Mouse (Mus musculus) splenic B cell, adult 2 months (primary cell): Measurements from ENCODE around the gene Plekhj1.
"Not testable (repeated sequence)": the region's sequence is repeated elsewhere in the genome, so short reads cannot be mapped to it uniquely, and the experiment has no call there.

ENCODE experiments used
- DNase-seq: peaks from one replicate; pipeline ENCODE4 v3.0.0-alpha.2; 2011; ENCODE audit warnings: low read depth, low spot score
- H3K27me3 ChIP-seq: 2 replicates; pipeline ENCODE4 v1.6.1; 2012; ENCODE audit warnings: mild to moderate bottlenecking, low read length, moderate library complexity, mixed read lengths; ENCODE audit not compliant: control insufficient read depth, poor library complexity, insufficient read depth, severe bottlenecking
- H3K36me3 ChIP-seq: 2 replicates; pipeline ENCODE4 v1.6.1; 2012; ENCODE audit warnings: mild to moderate bottlenecking, low read length, moderate library complexity, mixed read lengths; ENCODE audit not compliant: control insufficient read depth, poor library complexity, insufficient read depth, severe bottlenecking

Gene Plekhj1

DNA sequence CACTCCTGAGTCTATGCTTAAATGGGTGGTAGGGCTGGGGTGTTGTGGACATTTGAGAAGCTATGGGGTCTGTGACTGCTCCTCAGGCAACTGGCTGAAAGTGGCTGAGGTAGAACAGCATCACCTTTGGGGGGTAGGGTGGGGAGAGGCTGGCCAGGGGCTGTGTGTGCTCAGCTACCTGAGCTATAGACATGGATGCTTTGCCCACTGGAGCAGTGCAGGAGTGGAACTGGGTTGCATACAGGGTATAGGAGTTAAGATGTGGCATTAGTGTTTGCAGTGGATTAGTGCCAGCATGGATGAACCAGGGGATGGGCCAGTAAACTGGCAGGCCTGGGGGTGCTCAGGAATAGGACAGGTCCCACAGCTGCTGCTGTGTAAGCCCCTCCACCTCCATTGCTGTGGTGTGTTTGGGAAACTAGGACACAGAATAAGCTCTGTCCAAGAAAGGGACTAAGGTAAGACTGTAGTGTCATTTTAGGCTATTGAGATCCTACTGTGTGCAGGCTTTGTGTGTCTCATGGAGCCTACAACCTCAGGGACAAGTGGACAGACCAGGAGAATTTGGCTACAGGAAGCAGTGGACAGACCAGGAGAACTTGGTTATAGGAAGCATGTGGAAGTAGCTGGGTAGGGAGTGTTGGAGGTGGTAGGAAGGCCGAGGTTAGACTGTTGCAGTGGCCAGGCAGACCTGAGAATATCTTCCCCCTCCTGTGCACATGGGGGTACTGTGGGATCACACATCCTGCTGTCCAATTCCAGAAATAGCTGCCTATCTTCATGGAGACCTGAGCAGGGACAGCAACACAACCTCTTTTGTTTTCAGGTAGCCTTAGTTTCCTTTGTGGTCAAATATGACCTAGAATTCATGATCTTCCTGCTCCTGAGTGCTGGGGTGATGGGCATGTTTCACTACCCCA, 31.2 kb upstream of the Plekhj1 start:
- no peak for DNase-seq
- Histone ChIP-seq H3K27me3 (no peaks in the 10 kb centered on the region), H3K36me3 (peaks cover 2% of the 10 kb centered on the region; the same call in 1 of the 2 replicates)

DNA sequence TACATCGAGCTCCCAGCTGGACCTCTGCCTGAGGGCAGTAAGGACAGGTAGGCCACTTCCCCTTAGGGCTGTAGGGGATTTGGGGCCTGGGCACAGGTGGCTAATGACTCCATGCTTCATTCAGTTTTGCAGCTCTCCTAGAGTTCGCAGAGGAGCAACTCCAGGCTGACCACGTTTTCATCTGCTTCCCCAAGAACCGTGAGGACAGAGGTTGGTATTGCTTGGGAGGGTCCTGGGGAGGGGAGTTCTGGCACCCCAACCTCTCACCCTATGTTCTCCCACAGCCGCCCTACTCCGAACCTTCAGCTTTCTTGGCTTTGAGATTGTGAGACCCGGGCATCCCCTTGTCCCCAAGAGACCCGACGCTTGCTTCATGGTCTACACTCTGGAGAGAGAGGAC, 30.2 kb upstream of the Plekhj1 start:
- not testable (repeated sequence) for DNase-seq, H3K27me3 ChIP-seq, H3K36me3 ChIP-seq

DNA sequence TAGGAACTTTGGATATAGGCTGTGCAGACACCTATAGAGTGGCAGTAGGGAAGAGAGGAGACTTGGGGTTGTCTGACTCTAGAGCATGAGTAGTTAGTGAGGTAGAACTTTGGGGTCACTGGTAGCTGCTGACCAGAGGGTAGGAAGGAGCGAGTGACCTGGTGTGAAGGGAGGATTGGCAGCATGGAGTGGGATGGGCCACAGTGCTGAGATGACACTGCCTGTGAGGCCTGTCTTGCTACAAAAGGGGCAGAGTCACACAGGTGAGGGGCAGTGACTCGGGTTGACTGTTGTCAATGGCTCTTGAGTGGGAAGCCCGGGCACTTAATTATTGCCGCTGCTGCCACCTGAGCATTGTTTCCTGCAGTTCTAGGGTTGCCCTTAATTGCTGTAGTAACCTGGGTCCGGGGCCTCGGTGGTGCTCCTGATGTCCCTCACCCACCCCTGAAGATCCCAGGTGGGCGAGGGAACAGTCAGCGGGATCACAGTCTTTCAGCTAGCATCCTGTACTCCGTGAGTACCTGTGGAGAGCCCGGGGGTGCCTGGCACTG, 29.5 kb upstream of the Plekhj1 start:
- peaks cover 2% of the 10 kb centered on the region; the same call in 1 of the 2 replicates for H3K36me3 ChIP-seq
- DNase-seq = no peak
- no peaks in the 10 kb centered on the region for H3K27me3 ChIP-seq

DNA sequence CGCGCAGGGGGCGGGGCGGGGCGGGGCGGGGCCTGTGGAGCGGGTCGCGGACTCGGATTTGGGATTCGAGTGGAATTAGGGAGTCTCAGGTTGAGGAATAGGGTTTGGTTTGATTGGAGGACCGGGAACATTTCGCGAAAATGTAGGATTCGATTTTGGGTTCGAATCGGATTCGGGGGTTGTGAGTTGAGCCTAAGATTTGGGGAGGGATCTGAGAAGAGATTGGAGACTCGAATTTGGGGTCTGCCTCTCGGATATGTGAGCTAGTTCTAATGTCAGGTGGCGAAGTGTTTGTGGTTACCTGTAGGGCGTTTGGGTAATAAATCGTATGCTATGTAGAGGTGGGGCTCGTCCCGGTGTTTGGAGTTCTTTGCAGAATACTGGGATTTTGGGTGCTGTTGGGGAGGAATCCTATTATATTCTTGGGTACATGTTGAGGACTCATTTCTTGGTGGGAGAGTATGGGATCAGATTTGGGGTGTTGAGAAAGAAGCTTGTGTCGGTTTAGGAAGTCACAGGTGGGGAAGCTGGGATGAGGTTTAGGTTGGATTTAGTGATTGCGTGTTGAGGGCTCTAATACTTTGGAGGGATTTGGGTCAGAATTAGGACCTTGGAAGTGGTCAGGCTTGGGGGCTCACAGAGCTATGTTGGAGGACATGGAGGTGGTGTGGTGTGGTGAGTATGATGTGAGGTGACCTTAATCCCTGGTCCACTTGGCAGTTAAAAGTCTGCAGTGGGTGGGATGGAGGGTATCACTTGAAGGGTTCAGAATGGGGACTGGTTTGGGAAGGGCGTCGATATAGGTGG, 28.8 kb upstream of the Plekhj1 start:
- peaks cover 2% of the 10 kb centered on the region; the same call in 1 of the 2 replicates for H3K36me3 ChIP-seq
- no peaks in the 10 kb centered on the region for H3K27me3 ChIP-seq
- no peak for DNase-seq

DNA sequence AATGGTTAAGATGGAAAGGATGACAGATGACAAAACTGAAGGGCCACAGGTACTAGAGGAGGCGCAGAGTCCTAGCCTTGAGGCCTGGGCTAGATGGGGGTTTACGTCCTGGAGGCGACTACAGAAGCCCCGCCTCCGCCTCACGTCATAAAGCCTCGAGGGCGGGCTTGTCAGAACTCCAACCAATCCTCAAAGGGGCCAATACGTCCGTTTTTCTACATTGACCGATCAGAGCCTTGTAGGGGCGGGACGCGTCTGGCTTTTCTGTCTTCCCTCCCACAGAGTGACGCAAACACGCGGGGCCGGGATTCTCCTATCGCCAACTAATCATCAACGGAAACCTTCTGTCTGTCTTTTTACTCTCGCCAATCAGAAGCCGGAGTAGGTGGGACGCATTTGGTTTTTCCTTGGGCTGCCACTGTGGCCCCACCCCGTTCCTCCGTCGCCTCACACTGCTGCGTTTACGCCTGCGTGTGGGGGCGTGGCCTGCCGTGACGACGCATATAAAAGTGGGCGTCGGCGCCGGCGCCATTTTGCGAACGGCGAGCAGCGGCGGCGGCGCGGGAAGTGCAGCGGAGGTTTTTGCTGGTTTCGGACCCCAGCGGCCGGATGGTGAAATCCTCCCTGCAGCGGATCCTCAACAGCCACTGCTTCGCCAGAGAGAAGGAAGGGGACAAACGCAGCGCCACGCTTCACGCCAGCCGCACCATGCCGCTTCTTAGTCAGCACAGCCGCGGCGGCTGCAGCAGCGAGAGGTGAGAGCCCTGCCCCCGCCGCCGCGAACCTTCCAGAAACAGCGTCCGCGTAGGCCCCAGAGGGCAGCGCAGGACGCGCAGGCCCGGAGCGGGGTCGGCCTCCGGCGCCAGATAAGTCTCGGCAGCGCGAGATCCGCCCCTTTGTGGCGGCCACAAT, 28.0 kb upstream of the Plekhj1 start, which contains the start of gene Oaz1:
TSS of gene Oaz1 (plus strand) at position 506 of the 912 bp plus-strand sequence.
- peak; percentile 99 for DNase-seq
- H3K36me3 ChIP-seq = peaks cover 2% of the 10 kb centered on the region; the same call in 1 of the 2 replicates
- H3K27me3 ChIP-seq = no peaks in the 10 kb centered on the region

DNA sequence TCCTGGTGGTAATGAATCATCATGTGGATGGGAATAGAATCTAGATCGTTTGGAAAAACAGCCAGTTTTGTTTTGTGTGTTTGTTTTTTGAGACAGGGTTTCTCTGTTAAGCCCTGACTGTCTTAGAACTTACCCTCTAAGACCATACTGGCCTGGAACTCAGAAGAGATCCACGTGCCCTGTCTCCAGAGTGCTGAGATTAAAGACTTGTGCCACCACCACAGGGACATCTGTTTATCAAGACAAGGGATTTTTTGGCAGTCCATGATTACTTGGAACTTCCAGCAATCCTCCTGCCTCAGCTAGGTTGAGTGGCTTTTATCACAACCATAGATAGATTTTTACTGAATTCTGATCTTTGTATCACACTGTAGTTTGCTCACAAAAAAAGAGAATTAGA, 26.4 kb upstream of the Plekhj1 start:
- Histone ChIP-seq H3K27me3 (no peaks in the 10 kb centered on the region), H3K36me3 (peaks cover 2% of the 10 kb centered on the region; the same call in 1 of the 2 replicates)
- DNase-seq = no peak

DNA sequence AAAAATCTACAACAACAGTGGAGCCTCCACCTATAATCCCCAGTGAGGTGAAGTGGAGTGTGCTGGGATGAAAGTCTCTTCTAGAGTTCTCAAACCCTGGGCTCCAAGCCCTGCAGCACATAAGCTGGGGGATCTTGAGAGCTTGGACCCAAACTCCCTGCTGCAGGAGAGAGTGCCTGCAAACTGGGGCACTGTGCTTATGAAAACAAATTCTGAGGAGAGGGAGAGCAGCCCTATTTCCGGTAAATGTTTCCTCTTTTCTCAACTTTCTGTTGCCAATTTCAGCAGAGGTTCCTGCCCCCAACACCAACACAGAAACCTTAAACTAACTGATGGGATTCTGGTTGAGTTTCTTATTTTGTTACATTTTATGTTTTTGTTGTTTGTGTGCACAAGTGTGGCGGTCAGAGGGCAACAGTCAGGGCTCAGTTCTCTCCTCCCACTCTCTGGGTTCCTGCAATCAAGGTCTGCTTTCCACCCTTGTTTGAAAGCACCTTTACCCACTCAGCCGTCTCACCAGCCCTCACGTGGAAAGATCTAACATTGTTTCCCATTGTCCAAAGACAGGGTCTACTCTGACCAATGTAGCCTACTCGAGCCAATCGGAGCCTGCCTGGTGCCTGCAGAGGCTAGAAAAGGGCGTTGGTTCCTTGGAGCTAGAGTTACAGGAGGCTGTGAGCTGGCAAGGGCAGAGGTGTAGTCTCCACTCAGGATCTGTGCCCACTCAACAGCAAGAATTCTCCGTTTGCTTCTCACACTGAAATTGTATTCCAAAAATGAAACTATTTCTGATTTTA, 25.6 kb upstream of the Plekhj1 start:
- peak; percentile 57 for DNase-seq
- H3K36me3 ChIP-seq = no peaks in the 10 kb centered on the region
- H3K27me3 ChIP-seq = no peaks in the 10 kb centered on the region

DNA sequence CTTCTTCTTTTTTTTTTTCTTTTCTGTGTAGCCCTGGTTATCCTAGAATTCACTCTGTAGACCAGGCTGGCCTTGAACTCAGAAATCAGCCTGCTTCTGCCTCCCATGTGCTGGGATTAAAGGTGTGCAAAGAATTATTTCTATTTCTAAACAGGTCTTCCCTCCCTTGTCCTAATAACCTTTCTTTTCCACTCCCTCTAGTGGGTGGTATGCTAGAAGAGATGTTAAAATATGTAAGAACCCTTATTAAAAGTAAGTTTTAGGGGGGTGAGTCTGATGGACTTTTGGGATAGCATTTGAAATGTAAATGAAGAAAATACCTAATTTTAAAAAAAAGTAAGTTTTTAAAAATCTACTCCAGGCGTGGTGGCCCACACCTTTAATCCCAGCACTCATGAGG, 24.9 kb upstream of the Plekhj1 start:
- DNase-seq = no peak
- Histone ChIP-seq H3K36me3 (no peaks in the 10 kb centered on the region), H3K27me3 (no peaks in the 10 kb centered on the region)

DNA sequence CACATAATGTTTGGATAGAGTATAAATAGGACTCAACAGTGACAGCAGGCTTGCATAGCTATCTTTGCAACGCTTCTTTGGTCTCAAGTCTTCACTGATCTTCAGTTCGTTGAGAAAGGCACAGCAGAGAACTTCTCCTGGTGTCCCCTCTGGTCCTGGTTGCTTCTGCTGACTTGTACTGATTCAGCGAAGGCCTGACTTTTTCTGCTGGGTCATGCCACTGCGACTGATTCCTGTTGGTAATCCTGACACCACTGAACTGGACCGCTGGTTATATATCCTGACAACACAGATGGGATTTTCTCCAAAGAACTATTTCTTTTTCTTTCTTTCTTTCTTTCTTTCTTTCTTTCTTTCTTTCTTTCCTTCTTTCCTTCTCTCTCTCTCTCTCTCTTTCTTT, 24.1 kb upstream of the Plekhj1 start:
- Histone ChIP-seq H3K36me3 (no peaks in the 10 kb centered on the region), H3K27me3 (no peaks in the 10 kb centered on the region)
- DNase-seq = no peak

DNA sequence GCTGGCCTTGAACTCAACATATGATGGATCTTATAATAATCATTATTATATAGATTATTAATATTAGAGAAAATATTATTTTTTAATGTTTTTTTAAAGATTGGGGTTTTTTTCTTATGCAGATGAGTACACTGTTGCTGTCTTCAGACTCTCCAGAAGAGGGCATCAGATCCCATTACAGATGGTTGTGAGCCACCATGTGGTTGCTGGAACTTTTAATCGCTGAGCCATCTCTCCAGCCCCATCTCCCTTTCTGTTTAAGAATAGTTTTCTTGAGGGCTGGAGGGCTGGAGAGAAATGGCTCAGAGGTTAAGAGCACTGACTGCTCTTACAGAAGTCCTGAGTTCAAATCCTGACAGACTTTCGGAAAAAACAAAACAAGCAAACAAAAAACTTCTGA, 23.6 kb upstream of the Plekhj1 start:
- Histone ChIP-seq H3K27me3 (no peaks in the 10 kb centered on the region), H3K36me3 (no peaks in the 10 kb centered on the region)
- peak; percentile 66 for DNase-seq

DNA sequence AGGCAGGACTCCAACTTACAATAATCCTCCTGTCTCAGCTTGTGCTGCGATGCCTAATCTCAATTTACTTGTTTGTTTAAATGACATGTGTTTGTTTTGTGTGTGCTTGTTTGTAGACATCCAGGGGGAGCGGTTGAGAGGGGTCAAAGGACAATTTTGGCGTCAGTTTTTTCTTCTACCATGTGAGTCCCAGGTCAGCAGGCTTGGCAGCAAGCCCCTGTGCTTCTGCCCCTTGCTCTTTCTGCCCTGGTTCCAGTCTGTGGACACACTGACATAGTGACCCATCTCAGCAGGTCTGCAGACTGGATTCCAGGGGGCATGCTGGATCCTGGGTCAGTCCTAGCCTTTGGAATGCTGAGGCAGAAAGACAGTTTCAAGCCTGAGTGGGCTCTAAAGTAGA, 21.0 kb upstream of the Plekhj1 start:
- DNase-seq = no peak
- H3K27me3 ChIP-seq = no peaks in the 10 kb centered on the region
- H3K36me3 ChIP-seq = no peaks in the 10 kb centered on the region

DNA sequence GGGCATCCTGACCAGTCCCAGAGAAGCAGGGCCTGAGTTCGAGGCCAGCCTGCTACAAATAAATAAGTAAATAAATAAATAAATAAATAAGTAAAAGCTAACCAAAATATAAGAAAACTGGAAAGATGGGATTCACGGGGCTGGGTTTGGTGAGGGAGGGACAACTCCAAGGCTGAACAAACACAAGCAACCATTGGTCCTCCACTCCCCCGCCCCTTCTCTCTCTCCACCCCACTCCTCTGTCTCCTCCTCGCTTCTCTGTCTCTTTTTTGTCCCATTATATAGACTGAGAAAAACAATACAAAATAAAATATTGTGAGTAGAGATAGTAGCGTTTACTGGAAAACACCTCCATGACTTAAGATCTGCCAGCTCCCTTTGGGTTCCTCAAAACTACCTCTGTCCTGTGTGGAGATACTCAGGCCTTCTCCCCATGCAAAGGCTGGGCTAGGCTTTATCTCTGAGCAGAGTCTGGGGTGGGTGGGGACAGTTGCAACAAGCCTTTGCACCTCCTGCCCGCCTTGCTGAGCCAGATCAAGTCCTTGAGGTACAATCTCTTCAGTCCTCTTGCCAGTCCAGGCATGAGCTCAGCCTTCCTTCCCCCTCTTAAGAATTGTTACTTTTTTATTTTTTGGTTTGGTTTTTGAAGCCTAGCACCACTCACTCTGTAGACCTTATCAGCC, 20.3 kb upstream of the Plekhj1 start:
- H3K27me3 ChIP-seq = no peaks in the 10 kb centered on the region
- DNase-seq = no peak
- no peaks in the 10 kb centered on the region for H3K36me3 ChIP-seq

DNA sequence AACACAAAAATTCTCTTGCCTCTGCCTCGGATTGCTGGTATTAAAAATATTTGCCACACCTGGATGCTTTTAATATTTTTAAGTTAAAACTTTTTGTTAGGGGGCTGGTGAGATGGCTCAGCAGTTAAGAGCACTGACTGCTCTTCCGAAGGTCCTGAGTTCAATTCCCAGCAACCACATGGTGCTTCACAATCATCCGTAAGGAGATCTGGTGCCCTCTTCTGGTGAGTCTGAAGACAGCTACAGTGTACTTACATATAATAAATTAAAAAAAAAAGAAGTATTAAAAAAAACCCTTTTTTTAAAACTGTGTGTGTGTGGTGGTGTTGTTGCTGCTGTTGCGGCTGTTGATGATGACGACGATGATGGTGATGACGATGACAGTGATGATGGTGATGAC, 19.5 kb upstream of the Plekhj1 start:
- H3K36me3 ChIP-seq, H3K27me3 ChIP-seq: not testable (repeated sequence)
- peak; percentile 57 for DNase-seq
